Mouse (Mus musculus) lung, adult 2 months (tissue): ENCODE measurements around the gene Ppp6r2.

ENCODE experiments used
- CTCF ChIP-seq: fragments of 200-500 bp; IDR thresholded peaks from 2 replicates; pipeline ENCODE4 v1.5.1; 2011; ENCODE audit warnings: mild to moderate bottlenecking, low read length, control low read depth; ENCODE audit not compliant: insufficient read depth
- POLR2A ChIP-seq: fragments of 200-500 bp; IDR thresholded peaks from 2 replicates; pipeline ENCODE4 v1.6.1; 2011; ENCODE audit warnings: low read depth, mild to moderate bottlenecking, control low read depth, low read length, borderline replicate concordance; ENCODE audit errors: extremely low read depth

- no peak for TF ChIP-seq CTCF
- TF ChIP-seq POLR2A, result no peak
These were observed 73.7 kb downstream of the Ppp6r2 start for GRCm38 (mm10) chr15:89285004-89285403.
